Mouse (Mus musculus) lung, adult 2 months (tissue): Measurements from ENCODE around the gene Rad54l.

Experiments used
- CTCF ChIP-seq: fragments of 200-500 bp; IDR thresholded peaks from 2 replicates; pipeline ENCODE4 v1.5.1; 2011; ENCODE audit warnings: mild to moderate bottlenecking, low read length, control low read depth; ENCODE audit not compliant: insufficient read depth
- POLR2A ChIP-seq: fragments of 200-500 bp; IDR thresholded peaks from 2 replicates; pipeline ENCODE4 v1.6.1; 2011; ENCODE audit warnings: low read depth, mild to moderate bottlenecking, control low read depth, low read length, borderline replicate concordance; ENCODE audit errors: extremely low read depth

DNA sequence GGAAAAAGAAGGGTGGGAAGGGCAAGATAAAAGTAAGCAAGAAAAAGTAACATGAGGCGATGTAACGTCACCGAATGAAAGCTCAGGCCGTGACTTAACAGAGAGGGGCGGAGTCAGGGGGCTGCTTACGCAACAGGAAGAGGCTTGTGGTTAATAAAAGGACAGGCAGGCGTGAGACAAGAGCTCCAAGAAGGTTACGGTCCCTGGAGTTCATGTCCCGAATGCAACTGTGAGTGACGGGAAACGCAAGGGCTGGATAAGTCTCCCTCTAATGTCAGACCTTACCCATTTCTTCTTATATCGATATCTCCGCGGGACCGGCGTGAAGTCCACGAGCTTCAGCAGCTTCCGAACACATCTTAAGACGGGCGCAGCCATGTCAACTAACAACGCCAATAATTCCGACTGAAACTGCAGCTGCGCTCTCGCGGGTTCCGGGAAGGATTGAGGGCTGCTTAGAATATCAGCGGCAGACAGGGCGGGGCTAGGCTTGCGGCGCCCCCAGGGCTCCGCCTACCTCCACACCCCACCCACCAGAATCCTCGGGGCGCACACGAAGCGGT lies 70.0 kb downstream of the Rad54l start, which contains the start of gene Nsun4:
- TF ChIP-seq CTCF (no peak), POLR2A (no peak; the same call in none of the 2 replicates)
